In genomic region chr6:136467837-136468236, GRCm38 (mm10) we compare ENCODE assay signal across 9 mouse cellular contexts. TPM values are rescaled to one million over a fixed set of nuclear protein-coding genes. Genes with fewer than 3 reads are reported as not detected.
A peak's percentile ranks its signal among the peaks of the same experiment; 100 is the strongest.
DNase-seq lines count a peak whose midpoint lies in the region; ATAC-seq and TF ChIP-seq lines count a peak whose summit lies in the region.
"Had no signal": no experiment of that assay in that cellular context is flagged by ENCODE, and none has a peak within 500 bp of the region (broad histone marks: within the 10 kb centered on the region; RNA-seq: fewer than 3 reads in every experiment).

No protein-coding gene starts in this region.

- H3K4me1 ChIP-seq in bone marrow, adult 2 months (ENCODE audit: control insufficient read depth, insufficient read depth, low read length) = peaks cover 17% of the 10 kb centered on the region
- peaks cover 74% of the 10 kb centered on the region for H3K4me1 ChIP-seq in heart, embryonic 13.5 days
- H3K4me1 ChIP-seq in liver, embryonic 13.5 days (replicated peaks) = peaks cover 93% of the 10 kb centered on the region

- H3K36me3 ChIP-seq in heart, embryonic 13.5 days = no peaks in the 10 kb centered on the region
- no peaks in the 10 kb centered on the region for H3K36me3 ChIP-seq in liver, embryonic 13.5 days

- TF ChIP-seq POLR2A in bone marrow, adult 2 months (IDR thresholded peaks at IDR 0.05; ENCODE audit: borderline replicate concordance, control insufficient read depth, low read depth, low read length) = no peak

- H3K27me3 ChIP-seq in heart, embryonic 13.5 days (replicated peaks) = no peaks in the 10 kb centered on the region
- H3K27me3 ChIP-seq in liver, embryonic 13.5 days = no peaks in the 10 kb centered on the region

- 57% methylated on average over 5 of the region's 5 CpGs for WGBS in bone marrow, adult 2 months
- WGBS in heart, embryonic 13.5 days = 35% methylated on average over 5 of the region's 5 CpGs
- 39% methylated on average over 5 of the region's 5 CpGs for WGBS in liver, embryonic 13.5 days (ENCODE audit: insufficient replicate concordance)

- no peak overlapping the region for H3K9ac ChIP-seq in heart, embryonic 13.5 days
- H3K9ac ChIP-seq in liver, embryonic 13.5 days = peak overlapping the region; percentile 49

- intact Hi-C loops in left cerebral cortex, postnatal 10 days (cut with DNase I) = loop anchor here (2.0 kb wide), 1 partner anchor 85 kb away; no protein-coding TSS in a partner anchor

- ATAC-seq in heart, embryonic 13.5 days (ENCODE audit: extremely low read depth, insufficient number of reproducible peaks, low FRiP score, low TSS enrichment) = no peak
- no peak for ATAC-seq in liver, embryonic 13.5 days (ENCODE audit: low read depth)

- no peak overlapping the region for H3K4me3 ChIP-seq in layer of hippocampus, adult 2 months
- no peak overlapping the region for H3K4me3 ChIP-seq in bone marrow, adult 2 months (replicated peaks; ENCODE audit: control insufficient read depth, low read depth, low read length)
- H3K4me3 ChIP-seq in heart, embryonic 13.5 days = no peak overlapping the region
- H3K4me3 ChIP-seq in liver, embryonic 13.5 days (replicated peaks) = peak overlapping the region; percentile 23
- H3K4me3 ChIP-seq: myocyte had no signal

- peak overlapping the region; percentile 92 for H3K27ac ChIP-seq in layer of hippocampus, adult 2 months
- peak overlapping the region; percentile 83 for H3K27ac ChIP-seq in bone marrow, adult 2 months (ENCODE audit: control insufficient read depth, insufficient read depth, low read depth, low read length, poor library complexity)
- peak overlapping the region; percentile 97 for H3K27ac ChIP-seq in heart, embryonic 13.5 days (replicated peaks)
- peak overlapping the region; percentile 93 for H3K27ac ChIP-seq in liver, embryonic 13.5 days

- no peak for DNase-seq in layer of hippocampus, adult 2 months (ENCODE audit: low spot score in 2 of 2)
- no peak for DNase-seq in layer of hippocampus, postnatal 25 days (ENCODE audit: extremely low spot score in 1 of 2, low spot score in 1 of 2)
- DNase-seq in liver, embryonic 13.5 days = peak; percentile 21
- no peak for DNase-seq in frontal cortex, postnatal 10 days (ENCODE audit: low spot score in 2 of 2)
- DNase-seq in left cerebral cortex, postnatal 10 days (ENCODE audit: extremely low spot score in 1 of 2, low spot score in 2 of 2) = no peak
- DNase-seq in thymus, postnatal 10 days (ENCODE audit: low spot score in 2 of 2) = no peak

- H3K9me3 ChIP-seq in heart, embryonic 13.5 days = no peaks in the 10 kb centered on the region
- H3K9me3 ChIP-seq in liver, embryonic 13.5 days (replicated peaks) = no peaks in the 10 kb centered on the region

- no peak for TF ChIP-seq CTCF in layer of hippocampus, adult 2 months (conservative IDR thresholded peaks at IDR 0.05)
- no peak for TF ChIP-seq CTCF in bone marrow, adult 2 months (IDR thresholded peaks at IDR 0.05; ENCODE audit: control insufficient read depth, insufficient read depth, low read length)

- H3K4me2 ChIP-seq in heart, embryonic 13.5 days = peak overlapping the region; percentile 35
- H3K4me2 ChIP-seq in liver, embryonic 13.5 days = peak overlapping the region; percentile 54

RNA-seq across cellular contexts. Expression of gene Atf7ip, which starts 38.1 kb away (rescaled TPM):
- total RNA-seq in layer of hippocampus, adult 2 months (2021) = 100 to 1,000 TPM; 103 to 116 TPM
- total RNA-seq in layer of hippocampus, postnatal 25 days (2021) = 100 to 1,000 TPM; 105 to 131 TPM
- 39.2 and 53.1 TPM in 2 replicates for polyA plus RNA-seq in bone marrow, adult 2 months (2011; ENCODE audit: insufficient read depth, insufficient read length, low replicate concordance, missing spikeins)
- polyA plus RNA-seq in heart, embryonic 13.5 days (2015; fragmentation: Nextera tagmentation; extraction: Ambion mirVana) = 31.6 and 33.7 TPM in 2 replicates
- 12.5 and 16.6 TPM in 2 replicates for polyA plus RNA-seq in liver, embryonic 13.5 days (2015; fragmentation: Nextera tagmentation; extraction: Ambion mirVana)
- 100 to 1,000 TPM; 119 to 135 TPM for total RNA-seq in left cerebral cortex, postnatal 10 days (2021)

RNA-seq across cellular contexts. Expression of gene E330021D16Rik, which starts 52.5 kb away (rescaled TPM):
- total RNA-seq in layer of hippocampus, adult 2 months (2021) = not detected
- total RNA-seq in layer of hippocampus, postnatal 25 days (2021) = not detected
- not detected in 2 replicates for polyA plus RNA-seq in bone marrow, adult 2 months (2011; ENCODE audit: insufficient read depth, insufficient read length, low replicate concordance, missing spikeins)
- polyA plus RNA-seq in heart, embryonic 13.5 days (2015; fragmentation: Nextera tagmentation; extraction: Ambion mirVana) = not detected in 2 replicates
- polyA plus RNA-seq in liver, embryonic 13.5 days (2015; fragmentation: Nextera tagmentation; extraction: Ambion mirVana) = 0.22 TPM in 1 of 2 replicates, not detected in the other
- not detected for total RNA-seq in left cerebral cortex, postnatal 10 days (2021)
- polyA plus RNA-seq: myocyte had no signal
